Mouse (Mus musculus): ENCODE measurements around the gene Vnn3. TPM values are rescaled to one million over a fixed set of nuclear protein-coding genes. Genes with fewer than 3 reads are reported as not detected.

The Vnn3 gene
- polyA plus RNA-seq, 1 experiment: 0.59 TPM

- TF ChIP-seq CTCF (conservative IDR thresholded peaks at IDR 0.05; ENCODE audit: insufficient read depth, insufficient read length, low read depth, low read length) (no peak), POLR2A (IDR thresholded peaks at IDR 0.05; ENCODE audit: low read depth, low read length) (no peak)
- no peak for DNase-seq
- Histone ChIP-seq H3K27me3 (replicated peaks; ENCODE audit: control insufficient read depth, insufficient read depth, low read length) (no peaks in the 10 kb centered on the region), H3K36me3 (ENCODE audit: control insufficient read depth, insufficient read depth, low read length) (no peaks in the 10 kb centered on the region), H3K4me3 (ENCODE audit: insufficient read depth, low read depth, low read length) (no peak overlapping the region), H3K4me1 (ENCODE audit: control insufficient read depth, insufficient read depth, low read length) (no peaks in the 10 kb centered on the region), H3K27ac (ENCODE audit: insufficient read depth, low read depth, low read length) (no peak overlapping the region)
- 82% methylated on average over 3 of the region's 3 CpGs for WGBS
These were observed 34.8 kb downstream of the Vnn3 start for GRCm38 (mm10) chr10:23886060-23886459.

GRCm38 (mm10) chr10:23892987-23893386, 41.7 kb downstream of the Vnn3 start:
- TF ChIP-seq CTCF (conservative IDR thresholded peaks at IDR 0.05; ENCODE audit: insufficient read depth, insufficient read length, low read depth, low read length): no peak
- WGBS: 86% methylated on average over 1 of the region's 1 CpGs
- Histone ChIP-seq H3K27ac (ENCODE audit: insufficient read depth, low read depth, low read length) (no peak overlapping the region), H3K36me3 (ENCODE audit: control insufficient read depth, insufficient read depth, low read length) (no peaks in the 10 kb centered on the region), H3K27me3 (replicated peaks; ENCODE audit: control insufficient read depth, insufficient read depth, low read length) (no peaks in the 10 kb centered on the region), H3K4me1 (ENCODE audit: control insufficient read depth, insufficient read depth, low read length) (peaks cover 5% of the 10 kb centered on the region; the same call in 1 of the 2 replicates), H3K4me3 (ENCODE audit: insufficient read depth, low read depth, low read length) (no peak overlapping the region)
- DNase-seq: no peak

- peak within 1 kb of the TSS; percentile 74 for H3K27ac ChIP-seq (ENCODE audit: insufficient read depth, low read depth, low read length)
- TF ChIP-seq POLR2A (IDR thresholded peaks at IDR 0.05; ENCODE audit: low read depth, low read length): peak; percentile 12
- TF ChIP-seq CTCF (conservative IDR thresholded peaks at IDR 0.05; ENCODE audit: insufficient read depth, insufficient read length, low read depth, low read length): no peak
- peaks cover 5% of the 10 kb centered on the region; the same call in 1 of the 2 replicates for H3K4me1 ChIP-seq (ENCODE audit: control insufficient read depth, insufficient read depth, low read length)
- no peaks in the 10 kb centered on the region for H3K27me3 ChIP-seq (replicated peaks; ENCODE audit: control insufficient read depth, insufficient read depth, low read length)
- WGBS: 19% methylated on average over 21 of the region's 21 CpGs
- H3K4me3 ChIP-seq (ENCODE audit: insufficient read depth, low read depth, low read length): peak within 1 kb of the TSS; percentile 66
- peak; percentile 83 for DNase-seq
- H3K36me3 ChIP-seq (ENCODE audit: control insufficient read depth, insufficient read depth, low read length): no peaks in the 10 kb centered on the region
These were observed 43.5 kb downstream of the Vnn3 start, which contains the start of gene Vnn1 for GRCm38 (mm10) chr10:23894601-23895349. TSS of gene Vnn1 (plus strand) at chr10:23894688.

DNA sequence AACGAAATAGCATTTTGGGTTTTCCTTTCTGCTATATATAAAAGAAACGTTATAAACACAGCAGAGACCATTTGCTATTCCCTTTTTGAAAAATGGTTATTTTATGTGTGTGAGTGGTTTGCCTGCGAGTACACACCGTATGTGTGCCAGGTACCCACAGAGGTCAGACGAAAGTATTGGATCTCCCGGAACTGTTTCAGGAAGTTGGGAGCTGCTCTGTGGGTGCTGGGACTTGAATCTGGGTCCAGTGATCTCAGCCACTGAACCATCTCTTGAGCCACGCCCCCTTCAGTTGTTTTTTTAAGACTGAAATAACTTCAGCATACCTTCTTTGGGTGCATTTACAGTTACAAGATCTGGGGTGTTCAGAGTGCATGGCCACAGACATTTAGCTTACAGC, 44.1 kb downstream of the Vnn3 start:
- TF ChIP-seq POLR2A (IDR thresholded peaks at IDR 0.05; ENCODE audit: low read depth, low read length): no peak
- TF ChIP-seq CTCF (conservative IDR thresholded peaks at IDR 0.05; ENCODE audit: insufficient read depth, insufficient read length, low read depth, low read length): no peak
- Histone ChIP-seq H3K4me1 (ENCODE audit: control insufficient read depth, insufficient read depth, low read length) (peaks cover 5% of the 10 kb centered on the region; the same call in 1 of the 2 replicates), H3K27ac (ENCODE audit: insufficient read depth, low read depth, low read length) (no peak overlapping the region), H3K27me3 (replicated peaks; ENCODE audit: control insufficient read depth, insufficient read depth, low read length) (no peaks in the 10 kb centered on the region), H3K4me3 (ENCODE audit: insufficient read depth, low read depth, low read length) (0 out of 2 replicates have a peak overlapping the region, but pooled peaks have one; percentile 27), H3K36me3 (ENCODE audit: control insufficient read depth, insufficient read depth, low read length) (no peaks in the 10 kb centered on the region; the same call in 1 of the 2 replicates)
- 39% methylated on average over 7 of the region's 7 CpGs for WGBS
- DNase-seq: peak; percentile 57

GRCm38 (mm10) chr10:23901119-23901518, 49.9 kb downstream of the Vnn3 start:
- no peaks in the 10 kb centered on the region; the same call in 1 of the 2 replicates for H3K4me1 ChIP-seq (ENCODE audit: control insufficient read depth, insufficient read depth, low read length)
- no peak overlapping the region for H3K4me3 ChIP-seq (ENCODE audit: insufficient read depth, low read depth, low read length)
- TF ChIP-seq CTCF (conservative IDR thresholded peaks at IDR 0.05; ENCODE audit: insufficient read depth, insufficient read length, low read depth, low read length) (no peak), POLR2A (IDR thresholded peaks at IDR 0.05; ENCODE audit: low read depth, low read length) (no peak)
- H3K27me3 ChIP-seq (replicated peaks; ENCODE audit: control insufficient read depth, insufficient read depth, low read length): no peaks in the 10 kb centered on the region
- no peak overlapping the region for H3K27ac ChIP-seq (ENCODE audit: insufficient read depth, low read depth, low read length)
- peaks cover 2% of the 10 kb centered on the region; the same call in 1 of the 2 replicates for H3K36me3 ChIP-seq (ENCODE audit: control insufficient read depth, insufficient read depth, low read length)
- WGBS: 82% methylated on average over 3 of the region's 3 CpGs
- DNase-seq: no peak

GRCm38 (mm10) chr10:23905661-23906060, 54.4 kb downstream of the Vnn3 start:
- TF ChIP-seq POLR2A (IDR thresholded peaks at IDR 0.05; ENCODE audit: low read depth, low read length) (no peak), CTCF (conservative IDR thresholded peaks at IDR 0.05; ENCODE audit: insufficient read depth, insufficient read length, low read depth, low read length) (no peak)
- Histone ChIP-seq H3K36me3 (ENCODE audit: control insufficient read depth, insufficient read depth, low read length) (peaks cover 2% of the 10 kb centered on the region; the same call in 1 of the 2 replicates), H3K27me3 (replicated peaks; ENCODE audit: control insufficient read depth, insufficient read depth, low read length) (no peaks in the 10 kb centered on the region), H3K4me1 (ENCODE audit: control insufficient read depth, insufficient read depth, low read length) (no peaks in the 10 kb centered on the region; the same call in 1 of the 2 replicates), H3K4me3 (ENCODE audit: insufficient read depth, low read depth, low read length) (no peak overlapping the region), H3K27ac (ENCODE audit: insufficient read depth, low read depth, low read length) (no peak overlapping the region)
- WGBS: 57% methylated on average over 1 of the region's 1 CpGs
- DNase-seq: peak; percentile 38

Other genes with a start within 250 kb of the Vnn3 start
- gene Rps12, start 64.2 kb upstream of the Vnn3 start, polyA plus RNA-seq (2012; rRNA removed): 901 and 1,136 TPM in 2 replicates
- 14.8 and 15.6 TPM in 2 replicates for gene Slc18b1, start 54.5 kb upstream of the Vnn3 start, polyA plus RNA-seq (2012; rRNA removed)
- gene Vnn1, start 43.2 kb downstream of the Vnn3 start, polyA plus RNA-seq (2012; rRNA removed): 69.6 and 78.5 TPM in 2 replicates
- gene Taar1, start 68.9 kb downstream of the Vnn3 start, polyA plus RNA-seq (2012; rRNA removed): not detected in 2 replicates
- not detected in 2 replicates for gene Taar2, start 87.1 kb downstream of the Vnn3 start, polyA plus RNA-seq (2012; rRNA removed)
- gene Taar3, start 98.1 kb downstream of the Vnn3 start, polyA plus RNA-seq (2012; rRNA removed): not detected in 2 replicates
- not detected in 2 replicates for gene Taar4, start 109.0 kb downstream of the Vnn3 start, polyA plus RNA-seq (2012; rRNA removed)
- gene Taar5, start 119.2 kb downstream of the Vnn3 start, polyA plus RNA-seq (2012; rRNA removed): 0.08 TPM in 1 of 2 replicates, not detected in the other
- not detected in 2 replicates for gene Taar6, start 134.2 kb downstream of the Vnn3 start, polyA plus RNA-seq (2012; rRNA removed)
- not detected in 2 replicates for gene Taar7a, start 142.0 kb downstream of the Vnn3 start, polyA plus RNA-seq (2012; rRNA removed)
- gene Taar7b, start 148.5 kb downstream of the Vnn3 start, polyA plus RNA-seq (2012; rRNA removed): not detected in 2 replicates
- gene Taar7d, start 175.8 kb downstream of the Vnn3 start, polyA plus RNA-seq (2012; rRNA removed): not detected in 2 replicates
- gene Taar7e, start 186.2 kb downstream of the Vnn3 start, polyA plus RNA-seq (2012; rRNA removed): not detected in 2 replicates
- gene Taar7f, start 198.0 kb downstream of the Vnn3 start, polyA plus RNA-seq (2012; rRNA removed): not detected in 2 replicates
- gene Taar8a, start 225.0 kb downstream of the Vnn3 start, polyA plus RNA-seq (2012; rRNA removed): not detected in 2 replicates
- gene Taar8b, start 240.8 kb downstream of the Vnn3 start, polyA plus RNA-seq (2012; rRNA removed): not detected in 2 replicates